Mouse (Mus musculus): ENCODE data around the gene Grik3. TPM values are rescaled to one million over a fixed set of nuclear protein-coding genes. Genes with fewer than 3 reads are reported as not detected.

Gene Grik3
- total RNA-seq, 1 experiment: 9.8 TPM

- in situ Hi-C loops (cut with MboI; ENCODE audit: low sequenced_read_pairs in 2 of 2, unreplicated experiment in 2 of 2): no loop called here
- Histone ChIP-seq H3K4me3 (ENCODE audit: insufficient read depth in 1 of 2, low read depth in 1 of 2, low read length in 2 of 2, poor library complexity in 1 of 2, severe bottlenecking in 1 of 2) (peak overlapping the region; percentile 63 to 83), H3K4me1 (ENCODE audit: control insufficient read depth in 2 of 2, insufficient read depth in 2 of 2, low read length in 2 of 2, poor library complexity in 1 of 2) (peaks cover 6 to 43% of the 10 kb centered on the region in 2 experiments), H3K9me3 (ENCODE audit: control insufficient read depth, insufficient read depth, low read depth, low read length) (no peaks in the 10 kb centered on the region), H3K27ac (ENCODE audit: insufficient read depth, low read depth, low read length, poor library complexity, severe bottlenecking) (no peak overlapping the region), H3K9ac (ENCODE audit: insufficient read depth, low read depth, low read length, poor library complexity, severe bottlenecking) (peak overlapping the region; percentile 80), H3K36me3 (ENCODE audit: control insufficient read depth, insufficient read depth, low read length, poor library complexity, severe bottlenecking) (no peaks in the 10 kb centered on the region)
- no peak for TF ChIP-seq HCFC1 (IDR thresholded peaks at IDR 0.05; ENCODE audit: borderline replicate concordance, insufficient read depth, low read length)
- no peak for TF ChIP-seq ZC3H11A (IDR thresholded peaks at IDR 0.05; ENCODE audit: borderline replicate concordance, low read depth, low read length)
- TF ChIP-seq ZNF384 (IDR thresholded peaks at IDR 0.05; ENCODE audit: low read depth, low read length): no peak
- no peak for TF ChIP-seq MAFK (IDR thresholded peaks at IDR 0.05; ENCODE audit: insufficient read depth, low read depth, low read length)
- no peak for TF ChIP-seq CHD2 (IDR thresholded peaks at IDR 0.05; ENCODE audit: low read depth, low read length)
- DNase-seq (ENCODE audit: low read depth, low spot score): no peak
Measured at GRCm38 (mm10) chr4:125489901-125490590, 454 bp upstream of the Grik3 start.

DNA sequence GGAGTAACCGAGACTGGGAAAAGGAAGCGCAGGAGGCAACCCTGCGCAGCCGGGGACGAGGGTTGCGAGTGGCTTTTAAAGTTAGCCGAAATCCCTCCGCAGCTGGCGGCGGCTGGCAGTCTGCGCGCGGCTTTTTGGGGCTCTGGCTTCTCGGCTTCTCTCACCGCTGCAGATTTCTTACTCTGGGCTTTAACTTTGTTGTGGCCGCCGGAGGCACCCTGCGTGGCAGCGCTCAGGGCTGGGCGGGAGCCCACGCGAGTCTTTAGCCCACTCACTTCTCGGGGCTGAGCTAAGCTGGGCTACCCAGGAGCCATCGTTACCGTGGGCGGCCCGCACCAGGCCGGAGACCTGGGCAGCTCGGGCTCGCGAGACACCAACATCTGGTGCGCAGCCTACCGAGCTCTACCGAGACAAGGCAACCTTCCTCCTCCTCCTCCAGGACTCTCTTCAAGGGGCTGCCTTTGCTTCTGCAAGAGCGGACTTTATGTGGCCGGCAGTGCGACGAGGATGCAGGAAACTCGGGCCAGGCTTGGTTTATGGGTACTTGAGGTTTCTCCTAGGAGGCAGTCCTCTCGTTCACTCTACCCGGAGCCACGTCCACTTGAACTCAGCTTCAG, 1.1 kb downstream of the Grik3 start:
- no peaks in the 10 kb centered on the region for H3K36me3 ChIP-seq (ENCODE audit: control insufficient read depth, insufficient read depth, low read length, poor library complexity, severe bottlenecking)
- no peaks in the 10 kb centered on the region for H3K9me3 ChIP-seq (ENCODE audit: control insufficient read depth, insufficient read depth, low read depth, low read length)
- H3K4me1 ChIP-seq (ENCODE audit: control insufficient read depth in 2 of 2, insufficient read depth in 2 of 2, low read length in 2 of 2, poor library complexity in 1 of 2): peaks cover 3 to 49% of the 10 kb centered on the region in 2 experiments; a peak in 3 of 4 replicates
- in situ Hi-C loops (cut with MboI; ENCODE audit: low sequenced_read_pairs in 2 of 2, unreplicated experiment in 2 of 2): no loop called here
- TF ChIP-seq ZNF384 (IDR thresholded peaks at IDR 0.05; ENCODE audit: low read depth, low read length): no peak
- TF ChIP-seq HCFC1 (IDR thresholded peaks at IDR 0.05; ENCODE audit: borderline replicate concordance, insufficient read depth, low read length): no peak
- TF ChIP-seq ZC3H11A (IDR thresholded peaks at IDR 0.05; ENCODE audit: borderline replicate concordance, low read depth, low read length): no peak
- no peak for TF ChIP-seq MAFK (IDR thresholded peaks at IDR 0.05; ENCODE audit: insufficient read depth, low read depth, low read length)
- no peak for TF ChIP-seq CHD2 (IDR thresholded peaks at IDR 0.05; ENCODE audit: low read depth, low read length)
- H3K9ac ChIP-seq (ENCODE audit: insufficient read depth, low read depth, low read length, poor library complexity, severe bottlenecking): peak overlapping the region; percentile 80
- DNase-seq (ENCODE audit: low read depth, low spot score): no peak
- peak overlapping the region; percentile 63 to 83 for H3K4me3 ChIP-seq (ENCODE audit: insufficient read depth in 1 of 2, low read depth in 1 of 2, low read length in 2 of 2, poor library complexity in 1 of 2, severe bottlenecking in 1 of 2)
- no peak overlapping the region for H3K27ac ChIP-seq (ENCODE audit: insufficient read depth, low read depth, low read length, poor library complexity, severe bottlenecking)

- Histone ChIP-seq H3K9ac (ENCODE audit: insufficient read depth, low read depth, low read length, poor library complexity, severe bottlenecking) (0 out of 2 replicates have a peak overlapping the region, but pooled peaks have one; percentile 80), H3K4me1 (ENCODE audit: control insufficient read depth in 2 of 2, insufficient read depth in 2 of 2, low read length in 2 of 2, poor library complexity in 1 of 2) (peaks cover 3 to 45% of the 10 kb centered on the region in 2 experiments; a peak in 3 of 4 replicates), H3K4me3 (ENCODE audit: insufficient read depth in 1 of 2, low read depth in 1 of 2, low read length in 2 of 2, poor library complexity in 1 of 2, severe bottlenecking in 1 of 2) (peak overlapping the region; percentile 63 to 83), H3K9me3 (ENCODE audit: control insufficient read depth, insufficient read depth, low read depth, low read length) (no peaks in the 10 kb centered on the region), H3K27ac (ENCODE audit: insufficient read depth, low read depth, low read length, poor library complexity, severe bottlenecking) (no peak overlapping the region), H3K36me3 (ENCODE audit: control insufficient read depth, insufficient read depth, low read length, poor library complexity, severe bottlenecking) (no peaks in the 10 kb centered on the region)
- no peak for TF ChIP-seq MAFK (IDR thresholded peaks at IDR 0.05; ENCODE audit: insufficient read depth, low read depth, low read length)
- TF ChIP-seq HCFC1 (IDR thresholded peaks at IDR 0.05; ENCODE audit: borderline replicate concordance, insufficient read depth, low read length): no peak
- no peak for TF ChIP-seq ZC3H11A (IDR thresholded peaks at IDR 0.05; ENCODE audit: borderline replicate concordance, low read depth, low read length)
- no peak for TF ChIP-seq ZNF384 (IDR thresholded peaks at IDR 0.05; ENCODE audit: low read depth, low read length)
- no peak for TF ChIP-seq CHD2 (IDR thresholded peaks at IDR 0.05; ENCODE audit: low read depth, low read length)
- in situ Hi-C loops (cut with MboI; ENCODE audit: low sequenced_read_pairs in 2 of 2, unreplicated experiment in 2 of 2): no loop called here
- no peak for DNase-seq (ENCODE audit: low read depth, low spot score)
Measured at GRCm38 (mm10) chr4:125492122-125492505, 1.6 kb downstream of the Grik3 start.

DNA sequence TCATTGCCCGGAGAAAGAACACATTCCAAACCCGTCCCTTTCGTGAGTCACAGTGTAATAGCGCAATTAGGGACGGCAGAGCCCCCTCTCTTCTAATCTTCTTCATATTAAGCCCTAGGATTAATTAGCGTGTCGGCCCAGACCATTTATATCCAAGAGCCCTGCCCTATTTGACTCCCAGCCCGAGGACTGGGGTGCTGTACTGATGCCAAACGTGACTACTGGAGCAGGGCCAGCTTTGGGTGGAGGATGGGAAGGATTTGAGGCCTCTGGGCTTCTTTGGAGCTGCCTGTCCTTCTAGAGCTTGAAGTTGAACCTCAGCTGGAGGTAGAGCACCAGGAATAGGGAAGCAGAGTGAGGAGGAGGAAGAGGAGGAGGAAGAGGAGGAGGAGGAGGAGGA, 2.2 kb downstream of the Grik3 start:
- H3K9me3 ChIP-seq (ENCODE audit: control insufficient read depth, insufficient read depth, low read depth, low read length): no peaks in the 10 kb centered on the region
- no peak for DNase-seq (ENCODE audit: low read depth, low spot score)
- H3K4me3 ChIP-seq (ENCODE audit: insufficient read depth in 1 of 2, low read depth in 1 of 2, low read length in 2 of 2, poor library complexity in 1 of 2, severe bottlenecking in 1 of 2): no peak overlapping the region
- H3K27ac ChIP-seq (ENCODE audit: insufficient read depth, low read depth, low read length, poor library complexity, severe bottlenecking): no peak overlapping the region
- H3K4me1 ChIP-seq (ENCODE audit: control insufficient read depth in 2 of 2, insufficient read depth in 2 of 2, low read length in 2 of 2, poor library complexity in 1 of 2): peaks cover 6 to 45% of the 10 kb centered on the region in 2 experiments; a peak in 3 of 4 replicates
- no peak overlapping the region for H3K9ac ChIP-seq (ENCODE audit: insufficient read depth, low read depth, low read length, poor library complexity, severe bottlenecking)
- in situ Hi-C loops (cut with MboI; ENCODE audit: low sequenced_read_pairs in 2 of 2, unreplicated experiment in 2 of 2): no loop called here
- TF ChIP-seq CHD2 (IDR thresholded peaks at IDR 0.05; ENCODE audit: low read depth, low read length) (no peak), HCFC1 (IDR thresholded peaks at IDR 0.05; ENCODE audit: borderline replicate concordance, insufficient read depth, low read length) (no peak), MAFK (IDR thresholded peaks at IDR 0.05; ENCODE audit: insufficient read depth, low read depth, low read length) (no peak), ZC3H11A (IDR thresholded peaks at IDR 0.05; ENCODE audit: borderline replicate concordance, low read depth, low read length) (no peak), ZNF384 (IDR thresholded peaks at IDR 0.05; ENCODE audit: low read depth, low read length) (no peak)
- no peaks in the 10 kb centered on the region for H3K36me3 ChIP-seq (ENCODE audit: control insufficient read depth, insufficient read depth, low read length, poor library complexity, severe bottlenecking)
